In the genomic region with DNA sequence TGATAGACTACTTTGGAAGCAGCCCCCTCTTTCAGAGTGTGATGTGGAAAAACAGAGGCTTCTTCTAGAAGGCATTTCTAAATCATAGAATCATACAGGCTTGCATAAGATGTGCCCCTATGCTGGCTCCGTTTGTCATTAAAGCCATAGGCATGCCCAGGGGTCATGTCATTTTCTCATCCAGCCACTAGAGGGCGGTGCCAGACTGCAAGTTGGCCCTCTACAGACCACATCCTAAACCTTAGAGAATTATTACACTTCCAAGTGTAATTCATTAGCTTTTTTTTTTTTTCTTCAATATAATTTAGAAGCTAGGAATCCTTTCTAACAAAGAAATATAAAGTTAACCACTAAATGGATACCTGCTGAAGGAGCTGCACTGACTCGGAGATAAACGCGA, we compare ENCODE assay signal across 8 mouse cellular contexts. TPM values are rescaled to one million over a fixed set of nuclear protein-coding genes. Genes with fewer than 3 reads are reported as not detected.
DNase-seq lines count a peak whose midpoint lies in the region; ATAC-seq and TF ChIP-seq lines count a peak whose summit lies in the region.
"Had no signal": no experiment of that assay in that cellular context is flagged by ENCODE, and none has a peak within 500 bp of the region (broad histone marks: within the 10 kb centered on the region; RNA-seq: fewer than 3 reads in every experiment).

No protein-coding gene starts in this region.

- H3K4me1 ChIP-seq in MEL (ENCODE audit: control insufficient read depth in 1 of 2, insufficient read depth in 2 of 2, low read length in 2 of 2), result no peaks in the 10 kb centered on the region
- H3K4me1 ChIP-seq in bone marrow, adult 2 months (ENCODE audit: control insufficient read depth, insufficient read depth, low read length), result no peaks in the 10 kb centered on the region; the same call in 1 of the 2 replicates
- H3K4me1 ChIP-seq in embryonic fibroblast, embryonic 13.5 days (ENCODE audit: control insufficient read depth, insufficient read depth, low read length), result peaks cover 2% of the 10 kb centered on the region; the same call in 1 of the 2 replicates
- no peaks in the 10 kb centered on the region for H3K4me1 ChIP-seq in lung, postnatal 0 days (ENCODE audit: insufficient read depth, low read depth, low read length)

- 53% methylated on average over 5 of the region's 5 CpGs for WGBS in bone marrow, adult 2 months
- WGBS in lung, postnatal 0 days, result 49% methylated on average over 5 of the region's 5 CpGs

- TF ChIP-seq CTCF in MEL (IDR thresholded peaks at IDR 0.05 in 2 of 3, conservative IDR thresholded peaks at IDR 0.05 in 1 of 3; ENCODE audit: control insufficient read depth in 1 of 3, insufficient read depth in 1 of 3, low read depth in 2 of 3, low read length in 3 of 3, poor library complexity in 1 of 3, severe bottlenecking in 1 of 3), result peak; percentile 92 to 97 (median 97)
- peak; percentile 92 for TF ChIP-seq CTCF in bone marrow, adult 2 months (IDR thresholded peaks at IDR 0.05; ENCODE audit: control insufficient read depth, insufficient read depth, low read length)
- peak; percentile 82 for TF ChIP-seq CTCF in embryonic fibroblast, embryonic 13.5 days (IDR thresholded peaks at IDR 0.05; ENCODE audit: borderline replicate concordance, insufficient read depth, low read length)
- TF ChIP-seq CTCF in lung, postnatal 0 days (IDR thresholded peaks at IDR 0.05), result peak; percentile 90

- H3K36me3 ChIP-seq in MEL (ENCODE audit: control insufficient read depth in 1 of 2, insufficient read depth in 2 of 2, low read length in 2 of 2), result no peaks in the 10 kb centered on the region
- H3K36me3 ChIP-seq in lung, postnatal 0 days (ENCODE audit: insufficient read depth, low read length), result no peaks in the 10 kb centered on the region
- H3K36me3 ChIP-seq: limb, embryonic 15.5 days had no signal

- TF ChIP-seq POLR2A in MEL (IDR thresholded peaks at IDR 0.05; ENCODE audit: control insufficient read depth in 1 of 2, insufficient read depth in 1 of 2, low read depth in 1 of 2, low read length in 2 of 2, poor library complexity in 1 of 2), result no peak
- TF ChIP-seq POLR2A in bone marrow, adult 2 months (IDR thresholded peaks at IDR 0.05; ENCODE audit: borderline replicate concordance, control insufficient read depth, low read depth, low read length), result no peak
- TF ChIP-seq POLR2A in embryonic fibroblast, embryonic 13.5 days (IDR thresholded peaks at IDR 0.05; ENCODE audit: low read depth, low read length), result no peak

- no peak overlapping the region for H3K27ac ChIP-seq in MEL (ENCODE audit: control insufficient read depth, low read depth, low read length)
- no peak overlapping the region for H3K27ac ChIP-seq in bone marrow, adult 2 months (ENCODE audit: control insufficient read depth, insufficient read depth, low read depth, low read length, poor library complexity)
- no peak overlapping the region for H3K27ac ChIP-seq in embryonic fibroblast, embryonic 13.5 days (ENCODE audit: insufficient read depth, low read length)
- H3K27ac ChIP-seq in lung, postnatal 0 days (ENCODE audit: low read length), result no peak overlapping the region
- H3K27ac ChIP-seq: limb, embryonic 15.5 days had no signal

- no peak overlapping the region for H3K4me3 ChIP-seq in MEL (ENCODE audit: control insufficient read depth in 1 of 2, insufficient read depth in 1 of 2, low read depth in 2 of 2, low read length in 2 of 2)
- H3K4me3 ChIP-seq in bone marrow, adult 2 months (replicated peaks; ENCODE audit: control insufficient read depth, low read depth, low read length), result no peak overlapping the region
- no peak overlapping the region for H3K4me3 ChIP-seq in embryonic fibroblast, embryonic 13.5 days (ENCODE audit: insufficient read depth, low read length)
- H3K4me3 ChIP-seq in lung, postnatal 0 days (ENCODE audit: low read depth, low read length), result no peak overlapping the region
- H3K4me3 ChIP-seq: limb, embryonic 15.5 days had no signal

- H3K9me3 ChIP-seq in MEL (replicated peaks; ENCODE audit: insufficient read depth, low read length), result no peaks in the 10 kb centered on the region
- H3K9me3 ChIP-seq in lung, postnatal 0 days (ENCODE audit: low read length), result no peaks in the 10 kb centered on the region
- H3K9me3 ChIP-seq: limb, embryonic 15.5 days had no signal

- no peak for TF ChIP-seq EP300 in MEL (IDR thresholded peaks at IDR 0.05; ENCODE audit: low read depth in 1 of 2, low read length in 2 of 2)
- TF ChIP-seq EP300 in lung, postnatal 0 days (IDR thresholded peaks at IDR 0.05), result 0 out of 2 replicates have a peak, but pooled peaks have one; percentile 11

- ATAC-seq in lung, postnatal 0 days, result peak; percentile 73

- TF ChIP-seq RAD21 in MEL (IDR thresholded peaks at IDR 0.05; ENCODE audit: low read depth, low read length), result peak; percentile 99

- no peak overlapping the region for H3K4me2 ChIP-seq in lung, postnatal 0 days (replicated peaks; ENCODE audit: low read depth, low read length)
- H3K4me2 ChIP-seq: limb, embryonic 15.5 days had no signal

- DNase-seq in MEL (ENCODE audit: low read depth, low spot score), result peak; percentile 82
- DNase-seq in heart, postnatal 25 days (ENCODE audit: low spot score), result peak; percentile 21
- peak; percentile 17 to 83 for DNase-seq in layer of hippocampus, adult 18-20 months (ENCODE audit: low spot score in 2 of 2)
- DNase-seq in lung, postnatal 0 days (ENCODE audit: low spot score), result peak; percentile 78
- peak; percentile 73 for DNase-seq in right cerebral cortex, postnatal 14 days

- H3K9ac ChIP-seq in MEL (ENCODE audit: control insufficient read depth, low read depth, low read length, poor library complexity, severe bottlenecking), result no peak overlapping the region
- H3K9ac ChIP-seq in lung, postnatal 0 days (replicated peaks; ENCODE audit: low read depth), result no peak overlapping the region
- H3K9ac ChIP-seq: limb, embryonic 15.5 days had no signal

- intact Hi-C loops in heart, postnatal 25 days (cut with DNase I), result loop anchor here (5.0 kb wide), 2 partner anchors 388 to 428 kb away; no protein-coding TSS in a partner anchor

- no peaks in the 10 kb centered on the region for H3K79me2 ChIP-seq in MEL (ENCODE audit: control insufficient read depth, insufficient read depth, low read length, poor library complexity)

- peaks cover 0 to 7% of the 10 kb centered on the region in 2 experiments; a peak in 3 of 4 replicates for H3K27me3 ChIP-seq in MEL (ENCODE audit: control insufficient read depth in 1 of 2, insufficient read depth in 2 of 2, low read length in 2 of 2)
- no peaks in the 10 kb centered on the region for H3K27me3 ChIP-seq in lung, postnatal 0 days (replicated peaks; ENCODE audit: insufficient read depth, low read length)

TF ChIP-seq in MEL, 35 proteins besides CTCF, POLR2A, EP300 and RAD21:
- 0 out of 2 replicates have a peak, but pooled peaks have one; percentile 28 for TF ChIP-seq TBP (IDR thresholded peaks at IDR 0.05; ENCODE audit: low read depth, low read length)
- TF ChIP-seq ETS1 (IDR thresholded peaks at IDR 0.05; ENCODE audit: low read depth, low read length), result no peak
- peak; percentile 82 for TF ChIP-seq SMC3 (IDR thresholded peaks at IDR 0.05; ENCODE audit: low read depth, low read length)
- TF ChIP-seq ZNF384 (IDR thresholded peaks at IDR 0.05; ENCODE audit: low read depth, low read length), result 0 out of 2 replicates have a peak, but pooled peaks have one; percentile 15
- TF ChIP-seq TCF12 (IDR thresholded peaks at IDR 0.05; ENCODE audit: low read depth, low read length), result no peak
- peak; percentile 83 for TF ChIP-seq ZC3H11A (IDR thresholded peaks at IDR 0.05; ENCODE audit: low read depth, low read length)
- no peak for TF ChIP-seq MEF2A (IDR thresholded peaks at IDR 0.05; ENCODE audit: extremely low read depth, insufficient replicate concordance, low read depth, low read length, poor library complexity, severe bottlenecking)

RNA-seq across cellular contexts. Expression of gene Gm10428, which starts 8.8 kb away (rescaled TPM):
- total RNA-seq in MEL (2012; rRNA removed), result not detected in 2 replicates
- not detected for polyA plus RNA-seq in MEL (2012; ENCODE audit: insufficient read depth in 1 of 2, insufficient read length in 2 of 2, low read depth in 1 of 2, low replicate concordance in 2 of 2, missing spikeins in 1 of 2)
- polyA plus RNA-seq in bone marrow, adult 2 months (2011; ENCODE audit: insufficient read depth, insufficient read length, low replicate concordance, missing spikeins), result not detected in 2 replicates
- not detected in 2 replicates for polyA plus RNA-seq in embryonic fibroblast, embryonic 13.5 days (2011; ENCODE audit: insufficient read length, low read depth, missing spikeins)
- total RNA-seq in heart, postnatal 25 days (2021), result not detected
- total RNA-seq in layer of hippocampus, adult 18-20 months (2021), result not detected
- not detected in 2 replicates for polyA plus RNA-seq in lung, postnatal 0 days (2015; fragmentation: Nextera tagmentation; extraction: Ambion mirVana)
- polyA plus RNA-seq: limb, embryonic 15.5 days had no signal

RNA-seq across cellular contexts. Expression of gene Zfp287, which starts 12.4 kb away (rescaled TPM):
- total RNA-seq in MEL (2012; rRNA removed), result not detected in 2 replicates
- polyA plus RNA-seq in MEL (2012; ENCODE audit: insufficient read depth in 1 of 2, insufficient read length in 2 of 2, low read depth in 1 of 2, low replicate concordance in 2 of 2, missing spikeins in 1 of 2), result not detected
- 0.66 and 2.3 TPM in 2 replicates for polyA plus RNA-seq in bone marrow, adult 2 months (2011; ENCODE audit: insufficient read depth, insufficient read length, low replicate concordance, missing spikeins)
- polyA plus RNA-seq in embryonic fibroblast, embryonic 13.5 days (2011; ENCODE audit: insufficient read length, low read depth, missing spikeins), result 7.7 and 8.0 TPM in 2 replicates
- 1 to 10 TPM; 2.4 to 2.8 TPM for total RNA-seq in heart, postnatal 25 days (2021)
- 10 to 100 TPM; 15.1 to 16.0 TPM for total RNA-seq in layer of hippocampus, adult 18-20 months (2021)
- polyA plus RNA-seq in lung, postnatal 0 days (2015; fragmentation: Nextera tagmentation; extraction: Ambion mirVana), result 2.5 and 3.3 TPM in 2 replicates

RNA-seq across cellular contexts. Expression of gene Zfp286, which starts 45.2 kb away (rescaled TPM):
- not detected in 2 replicates for total RNA-seq in MEL (2012; rRNA removed)
- polyA plus RNA-seq in MEL (2012; ENCODE audit: insufficient read depth in 1 of 2, insufficient read length in 2 of 2, low read depth in 1 of 2, low replicate concordance in 2 of 2, missing spikeins in 1 of 2), result not detected
- polyA plus RNA-seq in bone marrow, adult 2 months (2011; ENCODE audit: insufficient read depth, insufficient read length, low replicate concordance, missing spikeins), result 1.9 and 2.6 TPM in 2 replicates
- polyA plus RNA-seq in embryonic fibroblast, embryonic 13.5 days (2011; ENCODE audit: insufficient read length, low read depth, missing spikeins), result 6.7 and 7.6 TPM in 2 replicates
- 1 to 10 TPM; 1.6 to 2.3 TPM for total RNA-seq in heart, postnatal 25 days (2021)
- total RNA-seq in layer of hippocampus, adult 18-20 months (2021), result 10 to 100 TPM; 19.4 to 19.7 TPM
- 4.7 and 5.1 TPM in 2 replicates for polyA plus RNA-seq in lung, postnatal 0 days (2015; fragmentation: Nextera tagmentation; extraction: Ambion mirVana)

Comparison
In these comparisons a context has a peak if more than half of its experiments do, and no peak if none do; other contexts are left out.
1. DNase-seq: peak in every context shown above with its lines; median percentile 82 in MEL; 78 in lung, postnatal 0 days; 73 in right cerebral cortex, postnatal 14 days; 50 in layer of hippocampus, adult 18-20 months; 21 in heart, postnatal 25 days.